Comparison of ENCODE assay signal across 8 mouse cellular contexts in genomic region chr5:108131849-108132440, GRCm38 (mm10). TPM values are rescaled to one million over a fixed set of nuclear protein-coding genes. Genes with fewer than 3 reads are reported as not detected.
DNase-seq lines count a peak whose midpoint lies in the region; ATAC-seq and TF ChIP-seq lines count a peak whose summit lies in the region.

No protein-coding gene starts in this region.

- H3K9me3 ChIP-seq in ES-E14 (ENCODE audit: control insufficient read depth, insufficient read depth, low read depth, low read length): no peaks in the 10 kb centered on the region
- H3K9me3 ChIP-seq in heart, embryonic 12.5 days (replicated peaks): no peaks in the 10 kb centered on the region

- peaks cover 0 to 7% of the 10 kb centered on the region in 2 experiments; a peak in 1 of 4 replicates for H3K4me1 ChIP-seq in ES-E14 (ENCODE audit: control insufficient read depth in 2 of 2, insufficient read depth in 2 of 2, low read length in 2 of 2, poor library complexity in 1 of 2)
- H3K4me1 ChIP-seq in heart, embryonic 12.5 days (replicated peaks): peaks cover 7% of the 10 kb centered on the region; the same call in 1 of the 2 replicates

- H3K27ac ChIP-seq in ES-E14 (ENCODE audit: insufficient read depth, low read depth, low read length, poor library complexity, severe bottlenecking): peak overlapping the region; percentile 27
- peak overlapping the region; percentile 83 for H3K27ac ChIP-seq in heart, embryonic 12.5 days (ENCODE audit: poor library complexity, severe bottlenecking)

- H3K9ac ChIP-seq in ES-E14 (ENCODE audit: insufficient read depth, low read depth, low read length, poor library complexity, severe bottlenecking): peak overlapping the region; percentile 81
- peak overlapping the region; percentile 87 for H3K9ac ChIP-seq in heart, embryonic 12.5 days

- peak overlapping the region; percentile 88 for H3K4me2 ChIP-seq in heart, embryonic 12.5 days

- WGBS in heart, embryonic 12.5 days: under 1% methylated on average over 32 of the region's 32 CpGs

- peak; percentile 54 for ATAC-seq in heart, embryonic 12.5 days (ENCODE audit: insufficient number of reproducible peaks, low FRiP score)
- ATAC-seq in megakaryocyte-erythroid progenitor cell, adult 5-6 weeks (replicated peaks; ENCODE audit: low FRiP score, low TSS enrichment, poor library complexity, severe bottlenecking): peak; percentile 46

- DNase-seq in CD4-positive helper T cell, adult 2 months (ENCODE audit: low read depth, low spot score): peak; percentile 69
- peak; percentile 47 for DNase-seq in ES-E14 (ENCODE audit: low read depth, low spot score)
- DNase-seq in embryo, embryonic 11 days: peak; percentile 65
- DNase-seq in kidney, postnatal 25 days: peak; percentile 38 to 62
- no peak for DNase-seq in right cerebral cortex, postnatal 4 days
- no peak for DNase-seq in layer of hippocampus, postnatal 10 days (ENCODE audit: low spot score in 2 of 2)

- in situ Hi-C loops in ES-E14 (cut with MboI; ENCODE audit: low sequenced_read_pairs in 2 of 2, unreplicated experiment in 2 of 2): no loop called here

- H3K4me3 ChIP-seq in ES-E14 (ENCODE audit: insufficient read depth in 1 of 2, low read depth in 1 of 2, low read length in 2 of 2, poor library complexity in 1 of 2, severe bottlenecking in 1 of 2): peak overlapping the region; percentile 75 to 97
- peak overlapping the region; percentile 87 for H3K4me3 ChIP-seq in heart, embryonic 12.5 days

- no peaks in the 10 kb centered on the region for H3K27me3 ChIP-seq in heart, embryonic 12.5 days (replicated peaks)

- H3K36me3 ChIP-seq in ES-E14 (ENCODE audit: control insufficient read depth, insufficient read depth, low read length, poor library complexity, severe bottlenecking): no peaks in the 10 kb centered on the region
- H3K36me3 ChIP-seq in heart, embryonic 12.5 days: peaks cover 11% of the 10 kb centered on the region

TF ChIP-seq in ES-E14, 5 proteins besides CTCF, POLR2A, EP300 and RAD21:
- TF ChIP-seq MAFK (IDR thresholded peaks at IDR 0.05; ENCODE audit: insufficient read depth, low read depth, low read length) (no peak), ZNF384 (IDR thresholded peaks at IDR 0.05; ENCODE audit: low read depth, low read length) (no peak), CHD2 (IDR thresholded peaks at IDR 0.05; ENCODE audit: low read depth, low read length) (no peak)

RNA-seq across cellular contexts. Expression of gene Tmed5, which starts 0.5 kb away (rescaled TPM):
- total RNA-seq in ES-E14 (2012; rRNA removed): 78.3 and 95.5 TPM in 2 replicates
- 27.0 and 30.5 TPM in 2 replicates for polyA plus RNA-seq in heart, embryonic 12.5 days (2016; fragmentation: Nextera tagmentation; extraction: Ambion mirVana)
- 35.9 and 38.7 TPM in 2 replicates for total RNA-seq in megakaryocyte-erythroid progenitor cell, adult 5-6 weeks (2014; fragmentation: Nextera tagmentation)
- 77.0 and 81.2 TPM in 2 replicates for total RNA-seq in megakaryocyte-erythroid progenitor cell, adult 5-6 weeks (2017)
- 10 to 100 TPM; 23.0 to 23.9 TPM for total RNA-seq in layer of hippocampus, postnatal 10 days (2021)

RNA-seq across cellular contexts. Expression of gene Ccdc18, which starts 0.7 kb away (rescaled TPM):
- total RNA-seq in ES-E14 (2012; rRNA removed): 9.8 and 11.4 TPM in 2 replicates
- 6.1 and 6.7 TPM in 2 replicates for polyA plus RNA-seq in heart, embryonic 12.5 days (2016; fragmentation: Nextera tagmentation; extraction: Ambion mirVana)
- 17.3 and 17.5 TPM in 2 replicates for total RNA-seq in megakaryocyte-erythroid progenitor cell, adult 5-6 weeks (2014; fragmentation: Nextera tagmentation)
- total RNA-seq in megakaryocyte-erythroid progenitor cell, adult 5-6 weeks (2017): 25.7 and 35.0 TPM in 2 replicates
- 1 to 10 TPM; 1.7 to 2.0 TPM for total RNA-seq in layer of hippocampus, postnatal 10 days (2021)

Comparison
In these comparisons a context has a peak if more than half of its experiments do, and no peak if none do; other contexts are left out.
1. DNase-seq: peak in CD4-positive helper T cell, adult 2 months (single experiment), ES-E14 (single experiment), embryo, embryonic 11 days (single experiment) and kidney, postnatal 25 days (2 of 2); none in right cerebral cortex, postnatal 4 days (single experiment) and layer of hippocampus, postnatal 10 days (0 of 2).